Mouse (Mus musculus) urinary bladder, postnatal 4 days (tissue): ENCODE results near the gene Nr2e3.
A peak's percentile ranks its signal among the peaks of the same experiment; 100 is the strongest.
"Not testable (repeated sequence)": the region's sequence is repeated elsewhere in the genome, so short reads cannot be mapped to it uniquely, and the experiment has no call there.

Experiments
- DNase-seq, 2 experiments: peaks; one replicate each; pipeline ENCODE4 v3.0.0; 2021 to 2022; ENCODE audit warnings: low spot score in 2 of 2

The Nr2e3 gene

GRCm38 (mm10) chr9:59951001-59951750 is 9.3 kb downstream of the Nr2e3 start:
- peak in 1 of 2 experiments; percentile 53 for DNase-seq

DNA sequence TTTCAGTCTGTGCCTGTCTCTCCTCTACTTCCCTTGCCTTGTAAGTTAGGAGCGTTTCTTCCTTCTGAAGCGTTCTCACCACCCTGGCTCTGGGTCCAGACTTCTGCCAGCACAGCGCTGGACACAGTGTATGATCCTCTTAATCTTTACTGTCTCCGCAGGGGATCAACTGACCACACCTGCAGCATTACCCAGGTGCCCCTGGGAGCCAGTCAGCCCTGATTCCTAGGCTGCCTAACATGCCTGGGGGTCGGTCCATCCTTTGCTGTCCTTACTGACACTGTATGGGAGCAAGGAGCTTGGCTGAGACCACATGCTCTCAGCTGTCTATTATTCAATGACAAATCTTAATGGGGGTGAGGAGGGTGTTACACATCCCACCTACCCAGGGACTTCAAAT is 10.5 kb downstream of the Nr2e3 start:
- peak in 1 of 2 experiments; percentile 32 for DNase-seq

DNA sequence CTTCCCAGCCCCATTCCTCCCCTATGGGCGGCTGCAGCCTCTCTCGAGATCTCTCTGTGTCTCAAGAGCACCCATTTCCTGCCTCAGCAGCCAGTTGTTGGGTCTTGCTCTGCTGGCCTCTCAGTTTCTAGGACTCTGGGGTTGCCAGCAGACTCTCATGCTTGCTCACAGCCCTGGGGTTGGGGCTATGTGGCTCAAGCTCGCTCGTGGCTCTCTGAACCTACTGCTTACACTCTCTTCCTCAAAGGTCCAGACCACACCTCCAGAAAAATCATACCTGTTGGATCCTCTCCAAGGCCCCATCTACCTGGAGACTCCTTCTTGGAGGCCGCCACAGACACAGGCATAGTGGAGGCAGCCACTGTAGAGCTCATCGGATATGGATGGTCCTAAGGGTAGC is 10.9 kb downstream of the Nr2e3 start:
- peak in 1 of 2 experiments; percentile 55 for DNase-seq

DNA sequence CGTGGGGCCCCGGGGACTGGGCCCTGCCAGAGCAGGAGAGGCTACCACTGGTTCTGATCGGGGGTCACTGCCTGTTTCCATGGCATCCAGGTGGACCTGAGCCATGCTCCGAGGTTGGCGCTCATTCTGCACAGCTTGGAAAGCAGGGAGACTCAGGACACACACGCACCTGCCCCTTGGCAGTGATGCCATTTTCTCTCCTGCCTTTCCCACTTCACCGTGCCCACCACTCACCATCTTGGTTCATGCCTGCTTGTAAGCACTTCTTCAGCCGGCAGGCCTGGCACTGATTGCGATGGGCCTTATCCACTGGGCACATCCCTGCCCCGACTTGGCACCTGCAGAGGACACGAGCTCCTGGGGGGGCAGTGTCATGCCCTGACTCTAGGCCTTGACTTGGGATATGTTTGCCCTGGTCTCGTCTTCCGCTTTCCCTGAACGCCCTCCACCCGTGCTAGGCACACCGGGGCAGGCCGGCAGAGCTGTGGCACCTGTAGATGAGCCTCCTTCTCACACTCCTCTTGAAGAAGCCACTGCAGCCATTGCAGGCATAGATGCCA is 11.7 kb downstream of the Nr2e3 start:
- DNase-seq, result peak in 1 of 2 experiments; percentile 56

DNA sequence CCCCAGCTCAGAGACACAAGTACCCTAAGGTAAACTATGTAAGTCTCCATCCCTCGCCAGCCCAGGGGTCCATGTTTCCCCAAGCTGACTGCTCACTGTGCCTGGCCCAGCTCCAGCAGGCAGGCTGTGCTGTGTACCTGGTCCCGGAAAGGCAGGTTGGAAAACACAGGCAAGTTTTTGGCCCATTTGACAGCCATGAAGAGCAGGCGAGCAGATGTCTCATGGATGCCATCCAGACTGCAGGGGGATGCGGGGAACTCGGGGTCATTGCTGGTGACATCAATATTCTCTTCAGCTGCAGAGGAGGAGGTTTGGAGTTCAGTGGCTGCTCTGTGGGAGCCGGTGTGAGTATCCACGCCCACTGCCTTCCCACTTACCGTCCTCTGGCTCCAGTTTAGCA is 12.2 kb downstream of the Nr2e3 start:
- DNase-seq, result no peak

DNA sequence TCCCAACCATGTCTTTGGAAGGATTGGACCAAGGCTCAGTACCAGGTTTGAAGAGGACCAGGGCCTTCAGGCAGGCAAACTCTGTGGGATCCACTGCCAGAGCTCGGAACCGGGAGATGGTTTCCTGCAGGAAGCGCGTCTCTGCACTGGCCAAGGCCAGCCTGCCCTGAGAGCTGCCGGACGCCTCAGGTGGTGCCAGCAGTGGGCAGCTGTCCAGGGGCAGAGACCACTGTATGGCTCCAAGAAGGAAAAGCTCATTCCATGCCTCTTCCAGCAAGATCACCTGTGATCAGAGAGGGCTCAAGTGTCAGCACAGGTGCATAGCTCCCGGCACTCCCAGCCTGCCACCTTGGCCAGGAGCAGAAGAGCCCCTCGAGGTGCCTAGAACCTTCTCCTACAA is 13.2 kb downstream of the Nr2e3 start:
- DNase-seq, result no peak

DNA sequence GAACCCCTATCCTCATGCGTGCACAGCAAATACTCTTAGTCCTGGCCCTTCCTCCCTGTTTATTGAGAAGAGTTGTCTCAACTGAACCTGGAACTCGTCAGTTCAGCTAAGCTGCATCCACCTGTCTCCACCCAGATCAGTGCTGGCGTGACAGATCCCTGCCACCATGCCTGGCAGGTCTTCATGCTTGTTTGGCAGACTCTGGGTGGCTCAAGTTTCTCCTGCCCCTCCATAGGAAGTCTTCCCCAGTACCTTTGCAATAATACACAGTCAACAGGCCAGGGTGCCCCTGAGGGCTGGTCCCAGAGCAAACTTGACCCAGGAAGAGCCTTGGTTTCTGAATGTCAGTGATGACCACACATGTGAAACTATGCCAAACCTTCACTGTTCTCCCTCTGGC is 15.2 kb downstream of the Nr2e3 start:
- no peak for DNase-seq

DNA sequence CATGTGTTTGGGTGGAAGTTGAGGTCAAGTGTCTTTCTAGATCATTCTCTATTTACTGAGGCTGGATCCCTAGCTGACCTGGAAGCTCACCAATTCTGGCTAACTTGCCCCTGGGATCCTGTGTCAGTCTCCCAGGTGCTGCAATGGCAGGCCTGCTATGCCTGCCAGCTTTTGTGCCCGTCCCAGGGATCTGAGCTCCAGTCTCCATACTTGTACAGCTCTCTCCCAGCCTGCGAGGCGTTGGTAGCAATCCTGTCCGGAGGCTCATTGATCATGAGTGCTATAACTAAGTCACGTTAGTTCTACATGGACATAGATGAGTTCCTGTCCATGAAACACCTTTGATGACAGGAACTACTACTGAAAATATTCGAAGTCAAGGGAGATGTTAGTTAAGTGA is 16.6 kb downstream of the Nr2e3 start:
- no peak for DNase-seq

DNA sequence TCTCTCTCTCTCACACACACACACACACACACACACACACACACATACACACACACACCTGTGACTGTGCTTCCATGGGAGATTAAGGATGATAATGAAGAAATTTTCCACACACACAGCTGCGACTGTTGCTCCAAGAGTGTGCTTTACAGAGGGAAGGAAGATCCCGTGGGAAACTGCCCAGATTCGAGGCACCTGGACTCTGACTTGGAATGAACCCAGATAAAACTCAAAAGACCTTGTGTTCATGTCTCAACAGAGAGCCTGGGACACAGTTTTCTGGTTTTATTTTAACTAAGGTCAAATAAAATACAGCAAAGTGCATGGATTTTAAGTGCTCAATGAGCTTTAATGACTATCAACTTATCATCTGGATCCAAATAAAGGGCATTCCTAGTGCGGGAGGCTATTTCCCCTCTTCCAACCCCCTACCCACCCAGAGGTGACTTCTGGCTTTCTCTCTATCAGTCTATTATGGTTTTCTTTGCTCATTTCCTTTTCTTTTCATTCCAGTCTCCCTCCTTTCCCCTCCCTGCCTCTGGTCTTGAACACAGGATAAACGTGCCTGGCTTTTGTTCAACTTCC is 17.9 kb downstream of the Nr2e3 start:
- no peak for DNase-seq

DNA sequence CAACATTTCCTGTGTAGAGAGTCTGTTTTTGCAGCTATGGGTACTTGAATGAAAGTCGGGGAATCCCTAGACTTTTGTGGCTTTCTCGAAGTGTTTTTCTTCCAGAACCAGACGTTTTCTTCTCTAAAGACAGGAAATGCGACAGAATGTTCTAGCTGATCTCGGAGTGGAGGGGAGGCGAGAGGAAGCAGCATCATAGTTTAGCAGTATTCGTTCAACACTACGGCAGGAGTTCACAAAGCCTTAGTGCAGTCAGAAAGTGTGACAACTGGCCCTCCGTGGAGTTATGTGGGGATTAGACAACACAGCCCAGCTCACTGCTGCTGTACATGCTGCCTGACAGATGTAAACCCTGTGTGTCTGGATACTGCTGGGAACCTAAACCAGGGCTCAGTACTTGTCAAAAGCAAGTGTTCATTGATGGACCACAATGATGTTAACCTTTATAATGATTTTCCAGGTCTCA is 18.5 kb downstream of the Nr2e3 start:
- DNase-seq, result no peak

DNA sequence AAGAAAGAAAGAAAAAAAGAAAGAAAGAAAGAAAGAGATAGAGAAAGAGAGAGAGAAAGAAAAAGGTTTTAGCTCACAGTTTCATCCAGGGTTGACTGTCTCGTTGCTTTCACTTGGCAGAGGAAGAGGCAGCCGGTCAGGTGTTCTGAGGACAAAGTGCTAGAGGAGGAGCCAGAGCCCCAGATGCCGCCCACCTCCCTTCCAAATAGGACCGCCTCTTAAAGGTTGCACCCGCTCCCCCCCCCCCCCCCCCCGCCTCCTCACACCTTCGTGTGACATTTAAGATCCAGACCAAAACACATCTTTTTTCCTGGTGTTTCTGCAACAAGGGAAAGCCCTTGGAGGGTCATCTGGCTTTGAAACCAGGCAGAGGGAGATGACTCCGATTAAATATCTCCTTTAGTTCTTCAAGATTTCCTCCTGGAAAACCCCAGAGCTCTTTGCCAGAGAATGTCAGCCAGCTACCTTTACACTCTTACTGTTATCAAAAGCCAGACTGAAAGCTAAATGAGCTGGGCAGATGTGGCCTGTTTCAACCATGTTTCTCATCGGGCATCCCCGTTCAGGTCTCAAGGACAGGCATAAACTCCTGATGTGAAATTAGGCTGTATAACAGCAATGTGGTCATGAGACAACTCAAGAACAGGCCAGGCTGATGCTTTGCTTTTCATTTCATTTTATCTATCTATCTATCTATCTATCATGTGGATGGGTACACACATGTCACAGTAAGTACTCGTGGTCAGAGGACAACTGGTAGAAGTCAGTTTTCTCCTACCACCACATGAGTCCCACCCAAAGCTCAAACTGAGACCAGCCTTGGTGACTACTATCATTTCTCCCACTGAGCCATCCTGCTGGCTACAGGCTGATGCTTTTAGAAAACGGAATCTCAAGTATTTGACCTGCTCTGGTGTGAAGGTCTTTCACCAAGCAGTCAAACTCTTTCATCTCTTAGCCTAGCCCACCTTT is 19.3 kb downstream of the Nr2e3 start:
- no peak for DNase-seq

DNA sequence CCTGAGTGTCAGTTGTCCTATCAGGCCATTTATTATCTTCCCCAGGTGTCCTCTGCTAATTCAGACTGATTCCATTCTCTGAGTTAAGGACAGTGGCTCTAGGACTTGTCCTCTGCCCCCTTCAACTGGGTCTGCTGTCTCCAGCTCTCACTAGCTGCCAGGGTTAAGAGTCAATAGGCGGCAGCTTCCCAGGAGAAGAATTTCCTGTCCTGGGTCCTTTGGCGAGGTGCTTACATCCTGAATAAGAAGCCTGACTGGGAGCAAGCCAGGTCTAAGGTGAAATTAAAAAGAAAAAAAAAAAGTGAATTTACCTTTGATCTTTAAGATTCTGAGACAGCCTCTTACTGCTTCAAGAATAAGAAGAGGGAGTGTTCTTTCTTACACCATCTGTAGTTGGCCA is 20.8 kb downstream of the Nr2e3 start:
- DNase-seq, result no peak

DNA sequence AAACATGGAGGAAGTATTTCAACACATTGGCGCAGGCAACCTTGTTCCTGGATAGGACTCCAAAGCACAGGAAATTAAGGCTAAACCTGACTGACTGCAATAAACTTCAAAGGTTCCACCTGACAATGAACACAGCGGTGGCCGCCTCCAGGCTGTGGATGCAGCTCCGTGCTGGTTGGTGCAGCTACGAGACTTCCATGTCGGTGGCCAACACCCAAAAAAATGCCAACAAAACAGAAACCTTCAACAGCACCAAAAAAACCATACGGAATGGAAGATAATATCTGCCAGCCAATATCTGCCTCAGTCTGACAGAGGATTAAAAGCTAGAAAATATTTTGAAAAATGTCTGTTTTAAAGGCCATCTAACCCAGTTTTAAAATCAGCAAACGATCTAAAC is 21.9 kb downstream of the Nr2e3 start:
- DNase-seq, result no peak

GRCm38 (mm10) chr9:59935866-59936265 is 24.6 kb downstream of the Nr2e3 start:
- not testable (repeated sequence) for DNase-seq

DNA sequence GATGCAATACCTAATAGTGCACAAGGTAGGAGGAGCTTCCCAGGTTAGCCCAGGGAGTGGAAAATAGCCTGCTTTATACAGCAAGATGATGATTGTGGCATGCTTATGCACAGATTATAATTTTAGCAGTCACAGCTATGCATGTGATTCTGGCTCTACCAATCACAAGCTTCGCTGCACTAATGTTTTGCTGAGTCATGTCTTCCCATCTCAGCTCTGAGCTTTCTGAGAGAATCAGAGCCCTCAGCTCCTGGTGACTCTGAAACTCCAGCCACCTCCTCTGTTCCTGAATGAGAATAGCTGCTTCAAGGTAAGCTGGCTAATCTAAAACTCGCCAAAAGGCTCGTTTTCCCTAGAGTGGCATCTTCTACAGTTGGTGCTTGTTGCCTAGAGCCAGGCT is 30.2 kb downstream of the Nr2e3 start:
- DNase-seq, result no peak

- no peak for DNase-seq
Measured at GRCm38 (mm10) chr9:59914761-59915160, 45.7 kb downstream of the Nr2e3 start.

GRCm38 (mm10) chr9:59903382-59903781 is 57.1 kb downstream of the Nr2e3 start:
- DNase-seq, result no peak
